Mouse (Mus musculus) CD4-positive, CD25-positive, alpha-beta regulatory T cell, adult 4 months (primary cell): ENCODE results near the gene Ipo8. TPM values are rescaled to one million over a fixed set of nuclear protein-coding genes. Genes with fewer than 3 reads are reported as not detected.

Experiments
- ATAC-seq: one replicate; pipeline ENCODE4 v1.8.0; 2017
- polyA plus RNA-seq, 2 experiments: library from polyadenylated mRNA; unstranded; fragments of 100-300 nt; shearing (Covaris generic); gene quantifications; one replicate each; pipeline ENCODE4 v1.2.1; 2017

Ipo8 gene
- 10 to 100 TPM; 15.6 to 19.5 TPM for polyA plus RNA-seq

DNA sequence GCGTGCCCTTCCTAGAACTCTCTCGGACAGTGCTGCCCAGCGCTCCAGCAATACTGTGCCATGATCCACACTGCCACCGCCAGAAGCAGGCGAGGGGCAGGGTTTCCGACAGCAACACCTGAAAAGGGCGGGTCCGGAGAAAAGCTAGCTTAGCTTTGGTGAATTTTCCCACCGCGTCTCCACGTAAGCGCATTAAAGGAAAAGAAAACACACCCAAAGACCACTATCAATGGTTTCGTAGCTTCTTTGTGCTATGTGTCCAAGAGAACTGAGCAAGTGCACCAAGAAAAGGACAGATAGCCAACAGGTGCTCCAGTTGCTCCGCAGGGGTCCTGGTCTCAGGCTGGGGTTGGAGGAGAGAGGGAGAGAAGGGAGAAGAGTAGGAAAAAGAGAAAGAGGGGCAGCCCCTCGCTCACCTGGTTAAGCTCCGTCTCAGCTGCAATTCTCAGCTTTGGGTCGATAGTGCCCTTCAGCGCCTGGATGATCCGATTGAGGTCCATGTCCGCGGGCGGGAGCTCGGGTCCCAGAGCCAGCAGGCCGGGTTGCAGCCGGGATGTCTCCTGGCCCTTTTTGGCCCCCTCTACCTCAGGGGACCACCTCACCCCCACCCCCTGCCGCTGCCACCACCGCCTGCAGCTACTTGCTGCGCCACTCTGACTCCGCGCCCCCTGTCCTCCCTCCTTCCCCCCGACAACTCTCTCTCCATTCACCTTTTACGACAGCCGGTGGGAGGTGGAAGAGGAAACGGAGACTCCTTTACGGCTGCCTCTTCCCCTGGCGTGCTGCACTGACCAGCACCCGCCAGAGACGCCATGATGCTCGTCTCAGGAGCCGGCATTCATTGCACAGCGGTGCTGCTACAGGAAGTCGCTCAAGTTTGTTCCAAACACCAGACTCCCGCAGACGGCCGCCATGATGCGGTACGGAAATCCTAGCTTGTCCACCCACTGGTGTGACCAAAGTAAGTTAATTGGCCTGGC lies at the start of gene Ipo8:
TSS of gene Ipo8 (minus strand) at position 720 of the 980 bp plus-strand sequence.
- peak; percentile 96 for ATAC-seq

GRCm38 (mm10) chr6:148873911-148874310 lies 42.6 kb upstream of the Ipo8 start:
- no peak for ATAC-seq

GRCm38 (mm10) chr6:148845629-148846028 lies 14.4 kb upstream of the Ipo8 start:
- no peak for ATAC-seq

GRCm38 (mm10) chr6:148841760-148842159 lies 10.5 kb upstream of the Ipo8 start:
- no peak for ATAC-seq

DNA sequence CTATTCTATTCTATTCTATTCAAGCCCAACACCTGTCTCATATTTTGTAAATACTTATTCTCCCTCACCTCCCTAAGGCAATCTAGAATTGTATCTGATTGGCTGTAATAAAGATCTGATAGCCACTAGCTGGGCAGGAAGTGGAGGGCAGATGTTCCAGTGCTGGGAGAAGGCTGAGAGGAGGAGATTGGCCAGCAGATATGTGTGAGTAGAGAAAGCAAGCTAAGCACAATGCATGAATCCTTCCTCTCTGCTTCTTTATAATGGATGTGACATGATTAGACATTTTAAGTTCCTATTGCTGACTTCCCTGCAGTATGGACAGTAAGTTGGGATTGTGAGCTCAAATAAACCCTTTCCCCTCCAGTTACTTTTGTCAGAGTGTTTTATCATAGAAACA lies 7.2 kb upstream of the Ipo8 start:
- no peak for ATAC-seq

DNA sequence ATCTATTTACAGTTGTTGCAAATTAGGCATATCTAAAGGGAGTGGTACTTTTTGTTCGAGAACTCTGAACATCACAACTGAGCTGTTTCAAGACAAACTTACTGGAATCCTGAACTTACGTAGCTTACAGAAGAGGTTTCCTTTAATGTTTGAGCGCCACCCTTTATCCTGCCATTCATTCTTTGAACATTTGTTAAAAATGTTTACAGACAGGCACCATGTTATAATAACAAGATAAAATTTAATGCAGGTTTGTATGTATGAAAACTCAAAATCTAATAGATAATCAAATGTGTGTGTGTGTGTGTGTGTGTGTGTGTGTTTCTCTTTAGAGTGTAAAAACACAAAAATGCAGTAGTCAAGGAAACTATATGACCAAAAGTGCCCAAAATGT lies 458 bp upstream of the Ipo8 start:
- no peak for ATAC-seq

DNA sequence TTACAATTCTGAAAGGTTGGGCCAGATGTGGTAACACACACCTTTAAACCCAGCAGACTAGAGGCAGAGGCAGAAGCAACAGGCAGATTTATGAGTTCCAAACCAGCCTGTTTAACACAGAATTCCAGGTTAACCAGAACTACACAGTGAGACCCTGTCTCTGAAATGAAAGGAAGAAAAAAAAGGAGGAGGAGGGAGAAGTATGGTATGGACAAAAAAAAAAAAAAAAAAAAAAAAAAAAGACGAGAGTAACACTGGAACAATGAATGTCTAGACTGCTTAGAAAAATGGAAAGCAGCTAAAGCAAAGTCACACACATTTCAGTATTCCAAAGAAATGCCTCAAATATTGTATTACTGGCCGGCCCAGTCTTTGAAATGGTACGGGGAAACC lies 916 bp downstream of the Ipo8 start:
- ATAC-seq: no peak

DNA sequence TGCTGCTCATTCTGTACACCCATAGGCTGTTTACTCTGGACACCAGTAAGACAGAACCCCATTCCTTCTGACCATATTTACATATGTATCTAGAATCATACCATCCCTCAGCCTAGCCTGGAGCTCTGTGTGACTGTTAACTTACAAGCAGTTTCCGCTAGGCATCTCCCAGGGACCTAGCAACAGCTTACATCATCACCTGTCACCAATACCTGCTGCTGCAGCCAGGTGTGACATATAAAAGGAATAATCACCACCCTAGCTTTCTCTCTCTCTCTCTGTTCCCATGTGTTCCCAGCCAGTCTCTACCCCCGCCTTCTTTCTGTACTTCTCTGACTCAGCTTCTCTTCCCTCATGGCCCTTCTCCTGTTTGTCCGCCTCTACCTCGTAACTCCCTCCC lies 5.1 kb downstream of the Ipo8 start:
- no peak for ATAC-seq

DNA sequence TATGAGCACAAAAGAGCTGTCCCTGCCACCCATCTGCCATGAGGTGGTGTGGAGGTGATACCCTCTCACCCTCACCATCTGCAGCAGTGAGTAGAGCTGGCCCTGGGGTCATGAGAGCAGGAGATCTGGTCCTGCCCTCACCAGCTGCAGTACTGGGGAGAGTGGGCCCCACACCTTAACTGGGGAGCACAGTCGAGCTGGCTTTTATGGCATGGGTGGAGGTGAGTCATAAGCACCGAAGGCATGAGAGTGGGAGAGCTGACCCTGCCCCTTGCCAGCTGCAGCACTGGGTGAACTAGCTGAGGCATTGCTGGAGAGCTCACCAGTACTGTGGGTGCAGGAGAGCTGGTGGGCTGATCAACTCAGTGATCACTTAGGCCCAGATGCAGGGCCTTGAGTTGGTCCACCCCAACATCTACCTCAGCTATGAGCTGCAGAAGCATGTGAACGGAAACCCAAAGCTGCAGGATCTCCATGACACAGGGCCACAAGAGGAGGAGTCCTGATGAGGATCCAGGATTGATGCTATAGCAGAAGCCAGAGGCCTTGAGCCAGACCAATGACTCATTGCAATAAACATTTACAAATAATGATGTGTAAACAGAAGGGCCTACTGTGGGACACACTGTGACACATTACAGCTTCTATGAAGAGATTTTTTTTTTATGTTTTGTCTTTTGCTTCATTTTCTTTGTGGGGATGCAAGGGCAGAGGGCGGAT lies 12.5 kb downstream of the Ipo8 start:
- ATAC-seq: no peak

GRCm38 (mm10) chr6:148816751-148817150 lies 14.5 kb downstream of the Ipo8 start:
- no peak for ATAC-seq

DNA sequence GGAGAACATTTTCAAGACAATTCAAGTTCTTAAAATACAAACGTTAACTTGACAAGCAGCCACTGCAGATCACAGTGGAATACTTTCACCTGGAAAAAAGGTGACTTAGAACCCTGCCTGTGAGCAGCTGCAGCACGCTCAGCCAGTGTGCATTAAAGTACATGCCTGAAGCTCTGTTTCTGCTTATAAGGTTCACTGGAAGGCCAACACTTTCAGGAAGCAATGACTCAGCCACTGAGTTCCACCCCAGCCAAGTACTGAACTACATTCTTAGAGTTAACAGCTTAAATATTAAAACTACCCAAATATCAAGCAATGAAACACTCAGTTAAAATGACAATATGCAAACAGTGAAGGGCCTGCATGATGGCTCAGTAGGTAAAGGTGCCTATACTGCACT lies 20.1 kb downstream of the Ipo8 start:
- no peak for ATAC-seq

GRCm38 (mm10) chr6:148799773-148800172 lies 31.5 kb downstream of the Ipo8 start:
- no peak for ATAC-seq

GRCm38 (mm10) chr6:148795145-148795544 lies 36.1 kb downstream of the Ipo8 start:
- no peak for ATAC-seq

GRCm38 (mm10) chr6:148789010-148789673 lies 42.1 kb downstream of the Ipo8 start:
- ATAC-seq: no peak

DNA sequence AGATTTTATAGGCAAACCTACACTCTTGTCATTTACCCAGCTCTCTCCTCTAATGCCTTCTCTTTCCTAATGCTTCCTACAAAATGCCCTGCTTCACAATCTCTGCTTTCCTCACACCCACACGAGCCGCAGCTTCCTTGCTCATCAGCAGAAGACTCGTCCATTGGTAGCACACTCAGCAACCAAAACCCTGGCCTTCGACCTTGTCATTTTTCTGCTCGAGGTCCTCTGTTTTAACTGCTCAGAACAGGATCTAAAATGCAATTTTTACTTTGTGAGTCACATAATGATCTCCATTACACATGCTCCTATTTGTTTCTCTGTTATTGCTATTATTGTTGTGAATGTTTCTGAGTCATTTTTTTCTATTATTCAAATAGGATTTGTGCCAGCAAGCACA lies 45.1 kb downstream of the Ipo8 start:
- no peak for ATAC-seq

DNA sequence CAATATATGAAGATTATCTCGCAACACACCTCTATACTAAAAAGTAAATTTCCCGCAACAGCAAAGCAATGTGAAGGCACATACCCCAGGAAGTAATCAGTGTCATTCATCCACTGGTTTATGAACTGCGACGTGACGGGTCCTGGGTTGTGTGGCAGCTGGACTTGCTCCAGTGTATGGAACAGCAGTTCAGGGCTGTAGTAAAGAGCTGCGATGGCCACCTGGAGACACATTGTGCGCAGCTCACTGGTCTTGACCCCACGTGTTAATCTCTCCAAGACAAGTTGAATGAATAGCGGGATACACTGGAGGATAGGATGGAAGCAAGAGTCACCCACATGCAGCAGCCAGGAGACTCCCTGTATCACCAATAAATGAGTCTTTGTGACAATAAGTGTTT lies 46.8 kb downstream of the Ipo8 start:
- no peak for ATAC-seq

- no peak for ATAC-seq
Observed at GRCm38 (mm10) chr6:148776236-148776635, 55.0 kb downstream of the Ipo8 start.

- no peak for ATAC-seq
Observed at GRCm38 (mm10) chr6:148771423-148771822, 59.8 kb downstream of the Ipo8 start.

DNA sequence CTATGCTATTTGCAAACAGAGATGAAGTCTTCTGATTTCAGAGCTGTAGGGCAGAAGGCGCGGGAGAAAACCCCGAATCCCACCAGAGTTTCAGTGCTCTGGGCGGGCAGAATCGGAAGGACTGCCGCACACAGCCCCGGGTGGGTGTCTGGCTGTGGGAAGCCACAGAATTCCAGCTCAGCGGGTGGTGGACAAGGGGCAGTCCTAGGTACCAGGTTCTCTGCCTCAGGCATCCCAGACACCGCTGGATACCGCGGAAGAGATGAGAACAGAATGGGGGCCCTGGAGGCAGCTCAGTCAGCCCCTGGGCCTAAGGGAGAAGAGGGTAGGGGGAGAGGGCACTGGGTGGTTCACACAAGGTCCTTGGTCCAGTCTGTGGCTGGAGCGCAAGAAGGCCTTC lies 62.8 kb downstream of the Ipo8 start:
- ATAC-seq: no peak

GRCm38 (mm10) chr6:148767228-148767627 lies 64.0 kb downstream of the Ipo8 start:
- ATAC-seq: no peak

- ATAC-seq: no peak
Observed at GRCm38 (mm10) chr6:148761967-148762712, 69.1 kb downstream of the Ipo8 start.

GRCm38 (mm10) chr6:148761475-148761874 lies 69.8 kb downstream of the Ipo8 start:
- no peak for ATAC-seq

DNA sequence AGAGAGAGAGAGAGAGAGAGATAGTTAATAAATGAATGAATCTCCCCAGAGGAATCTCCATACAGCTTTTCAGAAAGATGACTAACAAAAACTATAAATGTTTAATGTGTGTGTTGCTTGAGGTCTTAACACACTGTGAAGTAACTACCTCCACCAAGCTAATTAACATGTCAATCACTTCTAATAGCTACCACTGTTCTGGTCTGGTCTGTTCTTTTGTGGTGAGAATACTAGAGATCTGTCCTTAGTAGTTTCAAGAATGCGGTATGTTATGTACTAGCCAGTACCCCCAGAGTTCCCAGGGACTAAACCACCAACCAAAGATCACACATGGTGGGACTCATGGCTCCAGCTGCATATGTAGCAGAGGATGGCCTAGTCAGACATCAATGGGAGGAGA lies 74.7 kb downstream of the Ipo8 start:
- no peak for ATAC-seq
